Mouse (Mus musculus) urinary bladder, postnatal 0 days (tissue): ENCODE data around the gene Dhx35. TPM values are rescaled to one million over a fixed set of nuclear protein-coding genes. Genes with fewer than 3 reads are reported as not detected.

Source experiments
- polyA plus RNA-seq: library from polyadenylated mRNA; unstranded; fragments of >200 nt; fragmentation: Nextera tagmentation; extraction: Ambion mirVana; gene quantifications from 2 replicates; pipeline ENCODE4 v1.2.1, GENCODE M21; 2015

Dhx35 gene
- 6.5 and 6.8 TPM in 2 replicates for polyA plus RNA-seq

DNA sequence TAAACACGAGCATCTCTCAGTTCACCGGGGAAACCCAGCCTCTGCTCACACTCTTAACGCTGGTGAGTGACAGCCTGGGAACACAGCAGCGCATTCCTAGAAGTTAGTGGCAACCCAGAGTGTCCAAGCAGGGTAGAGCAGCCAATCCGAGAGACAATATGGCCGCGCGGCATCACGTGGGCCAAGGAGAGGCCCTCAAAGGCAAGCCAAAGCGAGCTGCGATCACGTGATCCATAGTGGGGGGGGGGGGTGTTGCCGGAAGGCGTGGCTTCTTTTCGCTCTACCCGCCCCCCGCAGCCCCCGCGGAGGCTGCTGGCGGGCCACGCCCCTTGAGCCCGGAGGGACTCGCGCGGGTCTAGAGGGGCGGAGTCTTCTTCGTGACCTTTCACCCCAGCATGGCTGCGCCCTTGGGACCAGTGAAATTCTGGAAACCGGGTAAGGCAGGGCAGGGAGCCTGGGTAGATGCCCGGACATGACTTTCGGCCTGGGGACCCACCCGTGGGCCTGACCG lies at the start of gene Dhx35:
Gene Dhx35 (plus strand): TSS at position 314 of the 511 bp plus-strand sequence.

DNA sequence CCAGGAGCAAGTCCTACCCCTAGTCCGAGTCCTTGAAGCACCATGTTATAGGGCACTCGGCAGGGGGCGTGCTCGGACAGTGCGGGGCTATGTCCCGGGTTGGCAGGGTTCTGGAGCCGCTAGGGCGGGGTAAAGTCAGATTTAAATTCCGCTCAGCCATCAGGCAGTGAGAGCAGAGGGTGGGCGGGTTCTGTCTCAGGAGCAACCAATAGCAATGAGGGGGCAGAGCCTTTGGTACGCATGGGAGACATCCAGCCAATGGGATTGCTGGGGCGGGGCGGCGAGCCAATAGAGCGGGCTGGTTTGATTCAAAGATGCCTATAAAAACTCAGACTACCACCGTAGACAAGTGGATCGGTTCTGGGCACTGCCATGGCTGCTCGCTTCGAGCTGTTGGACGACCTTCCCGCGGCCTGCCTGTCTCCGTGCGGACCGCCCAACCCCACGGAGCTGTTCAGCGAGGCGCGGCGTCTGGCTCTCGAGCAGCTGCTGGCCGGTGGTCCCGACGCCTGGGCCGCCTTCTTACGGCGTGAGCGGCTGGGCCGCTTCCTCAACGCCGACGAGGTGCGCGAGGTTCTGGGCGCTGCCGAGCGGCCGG lies 26.8 kb upstream of the Dhx35 start, which contains the start of gene Fam83d:
Gene Fam83d (plus strand): TSS at position 352 of the 598 bp plus-strand sequence.

Other genes starting within 250 kb of the Dhx35 start
- gene Slc32a1, start 184.0 kb upstream of the Dhx35 start, polyA plus RNA-seq, result not detected in 2 replicates
- 4.0 and 4.5 TPM in 2 replicates for gene Actr5, start 169.9 kb upstream of the Dhx35 start, polyA plus RNA-seq
- 2.0 and 2.2 TPM in 2 replicates for gene Ppp1r16b, start 129.4 kb upstream of the Dhx35 start, polyA plus RNA-seq
- gene Fam83d, start 26.7 kb upstream of the Dhx35 start, polyA plus RNA-seq, result 23.3 and 35.9 TPM in 2 replicates